Comparison of ENCODE assay signal across 8 mouse cellular contexts in genomic region chr15:83464905-83465650, GRCm38 (mm10). TPM values are rescaled to one million over a fixed set of nuclear protein-coding genes. Genes with fewer than 3 reads are reported as not detected.
A peak's percentile ranks its signal among the peaks of the same experiment; 100 is the strongest.
DNase-seq lines count a peak whose midpoint lies in the region; ATAC-seq and TF ChIP-seq lines count a peak whose summit lies in the region.

No protein-coding gene starts in this region.

- no peaks in the 10 kb centered on the region for H3K27me3 ChIP-seq in forebrain, embryonic 14.5 days (replicated peaks; ENCODE audit: control insufficient read depth, insufficient read depth, low read length)
- no peaks in the 10 kb centered on the region for H3K27me3 ChIP-seq in limb, embryonic 14.5 days (ENCODE audit: control insufficient read depth, insufficient read depth, low read length)
- H3K27me3 ChIP-seq in neural tube, embryonic 13.5 days: no peaks in the 10 kb centered on the region

- no peak for DNase-seq in gastrocnemius, adult 2 months
- no peak for DNase-seq in gastrocnemius, postnatal 10 days
- no peak for DNase-seq in forebrain, embryonic 14.5 days (ENCODE audit: low spot score)
- DNase-seq in limb, embryonic 14.5 days (ENCODE audit: low spot score): no peak
- DNase-seq in cerebellum, adult 11 months: no peak
- no peak for DNase-seq in gastrocnemius, postnatal 4 days (ENCODE audit: low spot score in 2 of 2)

- peak overlapping the region; percentile 94 for H3K27ac ChIP-seq in gastrocnemius, adult 2 months
- no peak overlapping the region for H3K27ac ChIP-seq in forebrain, embryonic 14.5 days (ENCODE audit: low read depth, low read length)
- H3K27ac ChIP-seq in limb, embryonic 14.5 days (replicated peaks; ENCODE audit: low read depth, low read length): no peak overlapping the region
- no peak overlapping the region for H3K27ac ChIP-seq in neural tube, embryonic 13.5 days (replicated peaks)

- no peaks in the 10 kb centered on the region for H3K36me3 ChIP-seq in forebrain, embryonic 14.5 days (ENCODE audit: control insufficient read depth, insufficient read depth, low read length)
- H3K36me3 ChIP-seq in limb, embryonic 14.5 days (ENCODE audit: control insufficient read depth, insufficient read depth, low read length): 0 out of 2 replicates have a peak, but pooled peaks cover 4% of the 10 kb centered on the region
- H3K36me3 ChIP-seq in neural tube, embryonic 13.5 days: no peaks in the 10 kb centered on the region

- peaks cover 9% of the 10 kb centered on the region; the same call in 1 of the 2 replicates for H3K4me1 ChIP-seq in forebrain, embryonic 14.5 days (ENCODE audit: control insufficient read depth, insufficient read depth, low read length)
- peaks cover 13% of the 10 kb centered on the region for H3K4me1 ChIP-seq in limb, embryonic 14.5 days (ENCODE audit: control insufficient read depth, insufficient read depth, low read length)
- peaks cover 17% of the 10 kb centered on the region for H3K4me1 ChIP-seq in neural tube, embryonic 13.5 days (replicated peaks)

- TF ChIP-seq CTCF in gastrocnemius, adult 2 months (IDR thresholded peaks at IDR 0.05): peak; percentile 39

- H3K9me3 ChIP-seq in forebrain, embryonic 14.5 days (replicated peaks; ENCODE audit: control insufficient read depth, low read length): no peaks in the 10 kb centered on the region
- no peaks in the 10 kb centered on the region for H3K9me3 ChIP-seq in limb, embryonic 14.5 days (ENCODE audit: control insufficient read depth, low read length)
- H3K9me3 ChIP-seq in neural tube, embryonic 13.5 days: no peaks in the 10 kb centered on the region

- 78% methylated on average over 19 of the region's 19 CpGs for WGBS in forebrain, embryonic 14.5 days
- WGBS in limb, embryonic 14.5 days: 79% methylated on average over 19 of the region's 19 CpGs
- WGBS in neural tube, embryonic 13.5 days: 78% methylated on average over 19 of the region's 19 CpGs

- H3K9ac ChIP-seq in forebrain, embryonic 14.5 days (ENCODE audit: low read length): no peak overlapping the region
- no peak overlapping the region for H3K9ac ChIP-seq in limb, embryonic 14.5 days (ENCODE audit: low read depth, low read length, severe bottlenecking)
- H3K9ac ChIP-seq in neural tube, embryonic 13.5 days: no peak overlapping the region

- H3K4me3 ChIP-seq in gastrocnemius, adult 2 months: peak overlapping the region; percentile 94
- peak overlapping the region; percentile 66 for H3K4me3 ChIP-seq in forebrain, embryonic 14.5 days (ENCODE audit: low read depth, low read length)
- H3K4me3 ChIP-seq in limb, embryonic 14.5 days (replicated peaks; ENCODE audit: low read length): peak overlapping the region; percentile 76
- peak overlapping the region; percentile 73 for H3K4me3 ChIP-seq in neural tube, embryonic 13.5 days

- TF ChIP-seq POLR2A in limb, embryonic 14.5 days (IDR thresholded peaks at IDR 0.05; ENCODE audit: borderline replicate concordance, extremely low read depth, insufficient read depth, insufficient read length): no peak

- peak; percentile 19 for ATAC-seq in CD4-positive, CD25-positive, alpha-beta regulatory T cell, adult 4 months
- peak; percentile 40 for ATAC-seq in forebrain, embryonic 14.5 days
- no peak for ATAC-seq in limb, embryonic 14.5 days (ENCODE audit: low FRiP score, low read depth)
- ATAC-seq in neural tube, embryonic 13.5 days (ENCODE audit: low read depth): no peak

- H3K4me2 ChIP-seq in forebrain, embryonic 14.5 days (ENCODE audit: low read length): peak overlapping the region; percentile 90
- peak overlapping the region; percentile 72; the same call in 1 of the 2 replicates for H3K4me2 ChIP-seq in limb, embryonic 14.5 days (replicated peaks; ENCODE audit: low read depth, low read length, severe bottlenecking)
- H3K4me2 ChIP-seq in neural tube, embryonic 13.5 days: peak overlapping the region; percentile 86

- intact Hi-C loops in gastrocnemius, adult 2 months (cut with DNase I): loop anchor here (2.0 to 10.0 kb wide), 2 partner anchors 32 to 50 kb away; no protein-coding TSS in a partner anchor

RNA-seq across cellular contexts. Expression of gene Pacsin2, which starts 0.7 kb away (rescaled TPM):
- total RNA-seq in gastrocnemius, adult 2 months (2021): 10 to 100 TPM; 43.7 to 70.1 TPM
- 10 to 100 TPM; 42.8 to 44.4 TPM for total RNA-seq in gastrocnemius, postnatal 10 days (2021)
- 10 to 100 TPM; 18.3 to 26.6 TPM for polyA plus RNA-seq in CD4-positive, CD25-positive, alpha-beta regulatory T cell, adult 4 months (2017; shearing (Covaris generic))
- 11.0 and 14.9 TPM in 2 replicates for polyA plus RNA-seq in forebrain, embryonic 14.5 days (2014; fragmentation: Nextera tagmentation; extraction: Ambion mirVana)
- polyA plus RNA-seq in limb, embryonic 14.5 days (2012; rRNA removed): 51.7 and 58.4 TPM in 2 replicates
- polyA plus RNA-seq in limb, embryonic 14.5 days (2014; fragmentation: Nextera tagmentation; extraction: Ambion mirVana): 41.6 and 43.3 TPM in 2 replicates
- polyA plus RNA-seq in neural tube, embryonic 13.5 days (2015; fragmentation: Nextera tagmentation; extraction: Ambion mirVana): 29.6 and 32.2 TPM in 2 replicates
- 10 to 100 TPM; 62.7 to 66.9 TPM for total RNA-seq in gastrocnemius, postnatal 4 days (2021)

RNA-seq across cellular contexts. Expression of gene Ttll1, which starts 45.6 kb away (rescaled TPM):
- total RNA-seq in gastrocnemius, adult 2 months (2021): 1 to 10 TPM; 2.5 to 3.8 TPM
- total RNA-seq in gastrocnemius, postnatal 10 days (2021): 1 to 10 TPM; 5.2 to 6.3 TPM
- polyA plus RNA-seq in CD4-positive, CD25-positive, alpha-beta regulatory T cell, adult 4 months (2017; shearing (Covaris generic)): 10 to 100 TPM; 11.4 to 14.4 TPM
- 35.5 and 45.3 TPM in 2 replicates for polyA plus RNA-seq in forebrain, embryonic 14.5 days (2014; fragmentation: Nextera tagmentation; extraction: Ambion mirVana)
- 13.0 and 14.1 TPM in 2 replicates for polyA plus RNA-seq in limb, embryonic 14.5 days (2012; rRNA removed)
- polyA plus RNA-seq in limb, embryonic 14.5 days (2014; fragmentation: Nextera tagmentation; extraction: Ambion mirVana): 9.0 and 10.1 TPM in 2 replicates
- 107 and 108 TPM in 2 replicates for polyA plus RNA-seq in neural tube, embryonic 13.5 days (2015; fragmentation: Nextera tagmentation; extraction: Ambion mirVana)
- 1 to 10 TPM; 7.2 to 8.2 TPM for total RNA-seq in gastrocnemius, postnatal 4 days (2021)

Comparison
In these comparisons a context has a peak if more than half of its experiments do, and no peak if none do; other contexts are left out.
1. ATAC-seq: peak in CD4-positive, CD25-positive, alpha-beta regulatory T cell, adult 4 months (single experiment) and forebrain, embryonic 14.5 days (single experiment); none in limb, embryonic 14.5 days (single experiment) and neural tube, embryonic 13.5 days (single experiment).
2. Peak in every context shown above with its lines, with median percentiles within 50 percentile points of each other: H3K4me3 ChIP-seq and H3K4me2 ChIP-seq.